In genomic region chr9:44720358-44721153, GRCm38 (mm10) we compare ENCODE assay signal across 9 mouse cellular contexts. TPM values are rescaled to one million over a fixed set of nuclear protein-coding genes. Genes with fewer than 3 reads are reported as not detected.
DNase-seq lines count a peak whose midpoint lies in the region; ATAC-seq and TF ChIP-seq lines count a peak whose summit lies in the region.
"Had no signal": no experiment of that assay in that cellular context is flagged by ENCODE, and none has a peak within 500 bp of the region (broad histone marks: within the 10 kb centered on the region; RNA-seq: fewer than 3 reads in every experiment).

No protein-coding gene starts in this region.

- H3K9ac ChIP-seq in heart, embryonic 14.5 days (ENCODE audit: low read length): peak overlapping the region; percentile 84
- peak overlapping the region; percentile 81 for H3K9ac ChIP-seq in limb, embryonic 13.5 days

- intact Hi-C loops in gastrocnemius, adult 2 months (cut with DNase I): no loop called here

- peak overlapping the region; percentile 76 for H3K4me3 ChIP-seq in gastrocnemius, adult 2 months
- H3K4me3 ChIP-seq in cerebellum, adult 2 months (replicated peaks; ENCODE audit: insufficient read depth, low read depth, low read length): peak overlapping the region; percentile 90
- peak overlapping the region; percentile 66 to 85 for H3K4me3 ChIP-seq in heart, embryonic 14.5 days (ENCODE audit: control insufficient read depth in 1 of 2, insufficient read depth in 1 of 2, low read depth in 1 of 2, low read length in 2 of 2)
- H3K4me3 ChIP-seq in limb, embryonic 13.5 days: peak overlapping the region; percentile 69

- no peak for TF ChIP-seq CTCF in gastrocnemius, adult 2 months (IDR thresholded peaks at IDR 0.05)
- no peak for TF ChIP-seq CTCF in cerebellum, adult 2 months (IDR thresholded peaks at IDR 0.05; ENCODE audit: borderline replicate concordance, insufficient read depth, low read depth, low read length)

- 0 out of 2 replicates have a peak, but pooled peaks have one; percentile 29 for TF ChIP-seq POLR2A in cerebellum, adult 2 months (IDR thresholded peaks at IDR 0.05; ENCODE audit: borderline replicate concordance, insufficient read depth, low read length)

- H3K4me2 ChIP-seq in heart, embryonic 14.5 days (ENCODE audit: low read length): peak overlapping the region; percentile 72
- peak overlapping the region; percentile 87 for H3K4me2 ChIP-seq in limb, embryonic 13.5 days (replicated peaks)

- peaks cover 40% of the 10 kb centered on the region for H3K36me3 ChIP-seq in heart, embryonic 14.5 days (ENCODE audit: control insufficient read depth, insufficient read depth, low read length)
- peaks cover 52% of the 10 kb centered on the region for H3K36me3 ChIP-seq in limb, embryonic 13.5 days

- ATAC-seq in heart, embryonic 14.5 days (ENCODE audit: insufficient number of reproducible peaks, insufficient read depth, low FRiP score, low read depth): no peak
- no peak; the same call in 1 of the 2 replicates for ATAC-seq in limb, embryonic 13.5 days (ENCODE audit: low FRiP score, low read depth)

- peak overlapping the region; percentile 87 for H3K27ac ChIP-seq in gastrocnemius, adult 2 months
- peak overlapping the region; percentile 91 for H3K27ac ChIP-seq in cerebellum, adult 2 months (ENCODE audit: insufficient read depth, low read length)
- peak overlapping the region; percentile 56 to 73 for H3K27ac ChIP-seq in heart, embryonic 14.5 days (replicated peaks in 1 of 2; ENCODE audit: control insufficient read depth in 1 of 2, insufficient read depth in 1 of 2, low read depth in 2 of 2, low read length in 2 of 2)
- H3K27ac ChIP-seq in limb, embryonic 13.5 days: peak overlapping the region; percentile 78

- DNase-seq in gastrocnemius, adult 2 months: peak; percentile 70
- no peak for DNase-seq in gastrocnemius, postnatal 4 days (ENCODE audit: low spot score in 2 of 2)
- peak; percentile 21 for DNase-seq in 416B (ENCODE audit: low read depth)
- DNase-seq in cerebellum, adult 2 months: peak; percentile 74
- peak; percentile 50 for DNase-seq in retina, postnatal 1 day
- DNase-seq in ovary, postnatal 10 days (ENCODE audit: low spot score): no peak

- peaks cover 50% of the 10 kb centered on the region for H3K4me1 ChIP-seq in cerebellum, adult 2 months (ENCODE audit: control insufficient read depth, insufficient read depth, low read length)
- H3K4me1 ChIP-seq in heart, embryonic 14.5 days (ENCODE audit: control insufficient read depth in 2 of 2, insufficient read depth in 2 of 2, low read length in 2 of 2): peaks cover 28 to 51% of the 10 kb centered on the region in 2 experiments
- H3K4me1 ChIP-seq in limb, embryonic 13.5 days: peaks cover 31% of the 10 kb centered on the region

- H3K9me3 ChIP-seq in heart, embryonic 14.5 days (ENCODE audit: control insufficient read depth, low read length): no peaks in the 10 kb centered on the region
- no peaks in the 10 kb centered on the region for H3K9me3 ChIP-seq in limb, embryonic 13.5 days

- H3K27me3 ChIP-seq in cerebellum, adult 2 months (ENCODE audit: control insufficient read depth, insufficient read depth, low read length): no peaks in the 10 kb centered on the region
- no peaks in the 10 kb centered on the region for H3K27me3 ChIP-seq in heart, embryonic 14.5 days (ENCODE audit: control insufficient read depth, insufficient read depth, low read length)
- H3K27me3 ChIP-seq in limb, embryonic 13.5 days: no peaks in the 10 kb centered on the region
- H3K27me3 ChIP-seq: Patski had no signal

- WGBS in cerebellum, adult 2 months: 3% methylated on average over 9 of the region's 9 CpGs
- WGBS in heart, embryonic 14.5 days: 14% methylated on average over 9 of the region's 9 CpGs
- whole genome bisulfite sequencing in limb, embryonic 13.5 days: 10% methylated on average over 9 of the region's 9 CpGs

RNA-seq across cellular contexts. Expression of gene Phldb1, which starts 14.4 kb away (rescaled TPM):
- total RNA-seq in gastrocnemius, adult 2 months (2021): 10 to 100 TPM; 29.3 to 32.1 TPM
- 100 to 1,000 TPM; 104 to 123 TPM for total RNA-seq in gastrocnemius, postnatal 4 days (2021)
- 193 and 194 TPM in 2 replicates for polyA plus RNA-seq in cerebellum, adult 2 months (2012; rRNA removed)
- 23.2 and 25.4 TPM in 2 replicates for polyA plus RNA-seq in heart, embryonic 14.5 days (2014; fragmentation: Nextera tagmentation; extraction: Ambion mirVana)
- 45.3 and 46.1 TPM in 2 replicates for polyA plus RNA-seq in limb, embryonic 13.5 days (2015; fragmentation: Nextera tagmentation; extraction: Ambion mirVana)

RNA-seq across cellular contexts. Expression of gene Arcn1, which starts 47.1 kb away (rescaled TPM):
- 10 to 100 TPM; 83.0 to 85.3 TPM for total RNA-seq in gastrocnemius, adult 2 months (2021)
- 100 to 1,000 TPM; 124 to 142 TPM for total RNA-seq in gastrocnemius, postnatal 4 days (2021)
- polyA plus RNA-seq in cerebellum, adult 2 months (2012; rRNA removed): 61.6 and 61.8 TPM in 2 replicates
- 126 and 131 TPM in 2 replicates for polyA plus RNA-seq in heart, embryonic 14.5 days (2014; fragmentation: Nextera tagmentation; extraction: Ambion mirVana)
- 207 and 225 TPM in 2 replicates for polyA plus RNA-seq in limb, embryonic 13.5 days (2015; fragmentation: Nextera tagmentation; extraction: Ambion mirVana)

RNA-seq across cellular contexts. Expression of gene Ift46, which starts 47.2 kb away (rescaled TPM):
- total RNA-seq in gastrocnemius, adult 2 months (2021): 10 to 100 TPM; 27.4 to 28.4 TPM
- total RNA-seq in gastrocnemius, postnatal 4 days (2021): 10 to 100 TPM; 65.9 to 69.5 TPM
- polyA plus RNA-seq in cerebellum, adult 2 months (2012; rRNA removed): 106 and 110 TPM in 2 replicates
- polyA plus RNA-seq in heart, embryonic 14.5 days (2014; fragmentation: Nextera tagmentation; extraction: Ambion mirVana): 67.7 and 73.8 TPM in 2 replicates
- polyA plus RNA-seq in limb, embryonic 13.5 days (2015; fragmentation: Nextera tagmentation; extraction: Ambion mirVana): 146 and 152 TPM in 2 replicates

RNA-seq across cellular contexts. Expression of gene Treh, which starts 47.5 kb away (rescaled TPM):
- total RNA-seq in gastrocnemius, adult 2 months (2021): not detected
- total RNA-seq in gastrocnemius, postnatal 4 days (2021): not detected
- polyA plus RNA-seq in cerebellum, adult 2 months (2012; rRNA removed): not detected in 2 replicates
- polyA plus RNA-seq in heart, embryonic 14.5 days (2014; fragmentation: Nextera tagmentation; extraction: Ambion mirVana): not detected in 2 replicates
- polyA plus RNA-seq in limb, embryonic 13.5 days (2015; fragmentation: Nextera tagmentation; extraction: Ambion mirVana): not detected in 2 replicates
- polyA plus RNA-seq: Patski had no signal

Comparison
In these comparisons a context has a peak if more than half of its experiments do, and no peak if none do; other contexts are left out.
1. DNase-seq: peak in gastrocnemius, adult 2 months (single experiment), 416B (single experiment), cerebellum, adult 2 months (2 of 2) and retina, postnatal 1 day (single experiment); none in gastrocnemius, postnatal 4 days (0 of 2) and ovary, postnatal 10 days (single experiment).
2. Peak in every context shown above with its lines, with median percentiles within 50 percentile points of each other: H3K27ac ChIP-seq and H3K4me3 ChIP-seq.